Mouse (Mus musculus) liver, embryonic 15.5 days (tissue): Measurements from ENCODE around the gene Gm853. TPM values are rescaled to one million over a fixed set of nuclear protein-coding genes. Genes with fewer than 3 reads are reported as not detected.

Experiments
- ATAC-seq: fragments of 200-750 bp; cut with Nextera tagmentation; 2 replicates; pipeline ENCODE4 v1.8.0; 2017; ENCODE audit warnings: moderate number of reproducible peaks, mild to moderate bottlenecking, moderate library complexity; ENCODE audit not compliant: insufficient read depth
- H3K27ac ChIP-seq: fragments of 300-500 bp; sonication (generic); replicated peaks from 2 replicates; pipeline ENCODE4 v1.5.1; 2015; ENCODE audit warnings: mild to moderate bottlenecking, inconsistent platforms
- H3K27me3 ChIP-seq: fragments of 300-500 bp; sonication (generic); 2 replicates; pipeline ENCODE4 v1.6.1; 2015; ENCODE audit warnings: mild to moderate bottlenecking, inconsistent platforms
- H3K36me3 ChIP-seq: fragments of 300-500 bp; sonication (generic); replicated peaks from 2 replicates; pipeline ENCODE4 v1.6.1; 2015; ENCODE audit warnings: moderate library complexity, mild to moderate bottlenecking, inconsistent platforms
- H3K4me1 ChIP-seq: fragments of 300-500 bp; sonication (generic); replicated peaks from 2 replicates; pipeline ENCODE4 v1.6.1; 2015; ENCODE audit warnings: inconsistent platforms
- H3K4me2 ChIP-seq: fragments of 300-500 bp; sonication (generic); 2 replicates; pipeline ENCODE4 v1.6.1; 2015; ENCODE audit warnings: moderate library complexity, mild to moderate bottlenecking, inconsistent platforms
- H3K4me3 ChIP-seq: fragments of 300-500 bp; sonication (generic); replicated peaks from 2 replicates; pipeline ENCODE4 v1.5.1; 2015; ENCODE audit warnings: mild to moderate bottlenecking, inconsistent platforms
- H3K9ac ChIP-seq: fragments of 300-500 bp; sonication (generic); 2 replicates; pipeline ENCODE4 v1.6.1; 2015; ENCODE audit warnings: moderate library complexity, mild to moderate bottlenecking, inconsistent platforms
- H3K9me3 ChIP-seq: fragments of 300-500 bp; sonication (generic); replicated peaks from 2 replicates; pipeline ENCODE4 v1.6.1; 2016; ENCODE audit warnings: inconsistent platforms
- WGBS: fragments of 180-500 bp; shearing (Covaris S2); methylation state at CpG from one replicate; pipeline ENCODE4 v1.1.7; 2015; ENCODE audit warnings: mixed read lengths; ENCODE audit not compliant: insufficient replicate concordance; 5-methylcytosine and 5-hydroxymethylcytosine counted together
- polyA plus RNA-seq: library from polyadenylated mRNA; unstranded; fragments of >200 nt; fragmentation: Nextera tagmentation; extraction: Ambion mirVana; gene quantifications from 2 replicates; pipeline ENCODE4 v1.2.1, GENCODE M21; 2015

Gm853 gene
- polyA plus RNA-seq, 1 experiment from 2014 or later = not detected

DNA sequence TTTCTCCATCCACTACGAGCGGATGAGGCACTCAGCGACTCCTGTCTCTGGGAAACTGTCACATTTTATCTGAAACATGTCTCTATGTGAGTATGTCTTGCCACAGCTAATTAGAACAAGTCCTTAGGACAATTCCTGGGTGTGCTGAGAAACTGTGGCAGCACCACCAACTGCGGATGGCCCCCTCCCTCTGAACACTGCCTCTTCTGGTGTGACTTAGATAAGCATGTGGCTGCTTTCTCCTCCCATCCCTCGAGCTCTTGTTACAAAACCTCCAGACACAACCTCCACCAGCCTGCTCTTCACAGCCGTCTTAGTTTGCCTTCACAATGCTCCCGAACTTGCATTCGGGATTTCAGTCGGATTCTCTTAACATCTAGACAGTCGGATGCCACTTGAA lies 8.3 kb downstream of the Gm853 start:
- H3K4me1 ChIP-seq = peaks cover 44% of the 10 kb centered on the region
- ATAC-seq = peak; percentile 72
- H3K9me3 ChIP-seq = no peaks in the 10 kb centered on the region
- peak overlapping the region; percentile 39 for H3K4me2 ChIP-seq
- peak overlapping the region; percentile 68 for H3K27ac ChIP-seq
- 45% methylated on average over 10 of the region's 10 CpGs for WGBS
- H3K27me3 ChIP-seq = 0 out of 2 replicates have a peak, but pooled peaks cover under 1% of the 10 kb centered on the region
- H3K36me3 ChIP-seq = no peaks in the 10 kb centered on the region
- H3K9ac ChIP-seq = no peak overlapping the region
- H3K4me3 ChIP-seq = no peak overlapping the region

- H3K27ac ChIP-seq = peak overlapping the region; percentile 68
- no peaks in the 10 kb centered on the region for H3K36me3 ChIP-seq
- ATAC-seq = peak; percentile 43; the same call in 1 of the 2 replicates
- peaks cover 44% of the 10 kb centered on the region for H3K4me1 ChIP-seq
- no peaks in the 10 kb centered on the region for H3K9me3 ChIP-seq
- 52% methylated on average over 4 of the region's 4 CpGs for WGBS
- H3K4me2 ChIP-seq = peak overlapping the region; percentile 39; the same call in 1 of the 2 replicates
- H3K27me3 ChIP-seq = no peaks in the 10 kb centered on the region
- H3K4me3 ChIP-seq = no peak overlapping the region
- H3K9ac ChIP-seq = no peak overlapping the region
Measured at GRCm38 (mm10) chr4:130213197-130213596, 9.0 kb downstream of the Gm853 start.

DNA sequence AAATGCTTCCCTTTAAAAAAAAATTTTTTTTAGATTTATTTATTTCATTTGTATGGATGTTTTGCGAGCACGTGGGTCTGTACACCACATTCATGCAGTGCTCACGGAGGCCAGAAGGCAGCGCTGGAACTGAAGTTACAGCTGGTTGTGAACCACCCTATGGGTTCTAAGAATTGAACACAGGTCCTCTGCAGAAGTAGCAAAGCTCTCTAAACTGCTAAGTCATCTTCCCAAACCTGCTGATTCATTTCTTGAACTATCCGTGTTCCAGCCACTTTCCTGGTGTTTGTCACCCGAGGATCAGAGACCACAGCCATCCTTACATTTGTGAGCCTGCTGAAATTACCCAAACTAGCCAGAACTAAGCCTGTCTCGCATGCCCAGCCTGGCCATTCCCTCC lies 9.8 kb downstream of the Gm853 start:
- Histone ChIP-seq H3K4me1 (peaks cover 44% of the 10 kb centered on the region), H3K27me3 (no peaks in the 10 kb centered on the region), H3K4me3 (no peak overlapping the region), H3K27ac (peak overlapping the region; percentile 42), H3K4me2 (no peak overlapping the region), H3K36me3 (no peaks in the 10 kb centered on the region), H3K9ac (no peak overlapping the region), H3K9me3 (no peaks in the 10 kb centered on the region)
- ATAC-seq = no peak
- 56% methylated on average over 7 of the region's 7 CpGs for WGBS

GRCm38 (mm10) chr4:130211870-130212269 lies 10.3 kb downstream of the Gm853 start:
- Histone ChIP-seq H3K4me3 (no peak overlapping the region), H3K9me3 (no peaks in the 10 kb centered on the region), H3K27ac (peak overlapping the region; percentile 31), H3K36me3 (no peaks in the 10 kb centered on the region), H3K27me3 (no peaks in the 10 kb centered on the region), H3K4me2 (no peak overlapping the region), H3K4me1 (peaks cover 44% of the 10 kb centered on the region), H3K9ac (no peak overlapping the region)
- WGBS = 53% methylated on average over 2 of the region's 2 CpGs
- no peak; the same call in 1 of the 2 replicates for ATAC-seq

DNA sequence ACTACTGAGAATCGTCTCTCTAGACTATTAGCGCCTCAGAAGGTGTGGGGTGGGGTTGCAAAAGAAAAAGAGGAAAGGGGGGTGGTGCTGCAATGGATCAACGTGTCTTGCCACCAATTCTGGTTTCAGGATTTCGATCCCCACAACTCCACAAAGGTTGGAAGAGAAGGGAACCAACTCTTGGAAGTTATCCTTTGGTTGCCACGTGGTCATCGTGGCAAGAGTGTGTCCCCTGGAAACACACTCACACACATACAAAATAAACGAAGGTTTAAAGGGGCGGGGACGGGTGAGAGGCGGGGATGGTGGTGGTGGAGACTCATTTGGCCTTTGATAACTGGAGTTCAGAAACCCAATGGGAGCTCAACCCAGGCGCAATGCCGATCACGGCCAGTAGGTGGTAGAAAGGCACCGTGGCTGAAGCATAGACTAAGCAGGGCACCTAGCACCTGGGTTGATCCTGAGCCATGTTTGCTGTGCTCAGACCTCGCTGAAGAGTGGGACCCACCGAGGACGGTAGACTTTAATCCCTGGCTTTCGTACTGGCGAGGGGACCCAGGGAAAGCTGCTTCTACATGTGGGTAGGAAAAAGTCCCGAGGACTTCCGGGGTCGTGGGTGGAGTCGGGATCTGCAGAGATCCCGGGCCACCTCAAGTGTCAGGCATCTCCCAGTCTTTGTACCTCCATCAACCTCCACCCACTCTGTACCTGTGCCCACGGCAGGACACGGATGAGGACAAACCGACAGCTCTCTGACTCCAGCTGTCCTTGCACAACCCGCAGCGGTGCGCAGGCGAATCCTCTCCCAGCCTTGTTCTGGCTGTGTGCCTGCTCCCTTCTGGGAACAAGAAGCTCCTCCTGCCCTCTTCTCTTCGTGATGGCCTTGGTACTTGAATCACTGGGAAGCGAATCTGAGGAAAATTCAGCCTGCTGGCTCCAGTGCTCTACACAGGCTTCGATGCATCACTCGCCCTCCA lies 23.2 kb downstream of the Gm853 start:
- Histone ChIP-seq H3K4me2 (peak overlapping the region; percentile 50), H3K4me1 (peaks cover 9% of the 10 kb centered on the region), H3K9me3 (no peaks in the 10 kb centered on the region), H3K36me3 (no peaks in the 10 kb centered on the region), H3K4me3 (peak overlapping the region; percentile 25), H3K27ac (no peak overlapping the region), H3K27me3 (peaks cover 59% of the 10 kb centered on the region), H3K9ac (no peak overlapping the region)
- WGBS = 14% methylated on average over 35 of the region's 35 CpGs
- ATAC-seq = peak; percentile 62

- Histone ChIP-seq H3K9ac (no peak overlapping the region), H3K4me2 (no peak overlapping the region), H3K27ac (no peak overlapping the region), H3K4me1 (peaks cover 9% of the 10 kb centered on the region), H3K27me3 (peaks cover 79% of the 10 kb centered on the region), H3K36me3 (no peaks in the 10 kb centered on the region), H3K4me3 (no peak overlapping the region), H3K9me3 (no peaks in the 10 kb centered on the region)
- 42% methylated on average over 8 of the region's 8 CpGs for WGBS
- no peak for ATAC-seq
Measured at GRCm38 (mm10) chr4:130196542-130196941, 25.7 kb downstream of the Gm853 start.

DNA sequence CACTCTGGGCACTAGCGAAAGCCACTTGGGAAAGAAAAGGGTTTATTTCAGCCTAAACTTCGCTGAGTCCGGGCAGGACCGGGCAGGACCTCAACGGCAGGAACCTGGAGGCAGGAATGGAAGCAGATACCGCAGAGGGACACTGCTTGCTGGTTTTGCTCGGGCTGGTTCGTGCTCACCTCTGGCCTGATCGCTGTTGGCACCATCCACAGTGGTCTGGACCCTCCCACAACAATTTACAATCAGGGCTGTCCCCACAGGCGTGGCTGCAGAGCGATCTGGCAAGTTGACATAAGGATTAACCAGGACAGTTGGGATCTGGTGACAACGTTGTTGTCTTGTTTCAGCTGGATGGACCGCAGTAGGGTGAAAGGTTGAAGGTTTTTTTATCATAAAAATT lies 26.3 kb downstream of the Gm853 start:
- Histone ChIP-seq H3K36me3 (no peaks in the 10 kb centered on the region), H3K4me1 (peaks cover 9% of the 10 kb centered on the region), H3K9ac (no peak overlapping the region), H3K9me3 (no peaks in the 10 kb centered on the region), H3K27me3 (peaks cover 80% of the 10 kb centered on the region), H3K4me3 (no peak overlapping the region), H3K4me2 (no peak overlapping the region), H3K27ac (no peak overlapping the region)
- WGBS = 57% methylated on average over 13 of the region's 13 CpGs
- no peak for ATAC-seq

DNA sequence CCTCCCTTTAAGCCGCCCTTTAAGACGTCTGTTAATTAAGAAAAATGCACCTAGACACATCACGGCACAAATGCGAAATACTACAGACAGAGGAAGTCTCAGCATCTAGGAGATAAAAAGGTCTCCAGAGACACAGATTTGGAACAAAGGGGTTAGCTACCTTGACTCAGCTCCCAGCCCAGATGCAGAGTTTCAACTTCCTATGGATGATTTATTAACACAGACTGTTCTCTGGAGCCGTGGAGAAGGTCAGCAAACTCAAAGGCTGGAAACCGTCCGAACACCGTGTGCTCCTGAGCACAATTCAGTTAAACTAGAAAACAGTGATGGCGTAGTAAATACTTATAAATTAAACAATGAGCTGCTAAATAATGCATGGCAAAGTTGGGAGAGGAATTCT lies 29.9 kb downstream of the Gm853 start:
- no peaks in the 10 kb centered on the region for H3K9me3 ChIP-seq
- no peak overlapping the region for H3K4me2 ChIP-seq
- no peak for ATAC-seq
- H3K9ac ChIP-seq = no peak overlapping the region
- H3K4me3 ChIP-seq = no peak overlapping the region
- 27% methylated on average over 9 of the region's 9 CpGs for WGBS
- H3K27ac ChIP-seq = no peak overlapping the region
- peaks cover 72% of the 10 kb centered on the region for H3K27me3 ChIP-seq
- H3K4me1 ChIP-seq = peaks cover 3% of the 10 kb centered on the region
- H3K36me3 ChIP-seq = no peaks in the 10 kb centered on the region

DNA sequence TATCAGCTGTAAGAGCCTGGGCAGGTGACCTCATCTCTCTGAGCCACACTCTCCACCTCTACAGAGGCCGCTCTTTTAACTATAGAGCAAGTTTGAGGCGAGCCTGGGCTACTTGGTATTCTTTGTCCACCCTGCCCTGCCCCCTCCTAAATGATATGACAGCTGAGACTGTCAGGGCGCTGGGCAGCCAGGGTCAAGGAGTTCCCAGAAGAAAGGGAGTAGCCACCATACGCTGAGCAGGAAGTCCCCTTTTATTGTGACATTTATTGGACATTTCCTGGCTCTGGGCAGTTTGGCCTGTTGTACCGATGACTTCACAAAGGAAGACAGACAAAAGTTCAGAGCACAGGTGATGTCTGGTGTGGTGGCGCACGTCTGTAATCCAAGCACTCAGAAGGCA lies 32.6 kb downstream of the Gm853 start:
- no peak for ATAC-seq
- WGBS = 48% methylated on average over 7 of the region's 7 CpGs
- Histone ChIP-seq H3K9ac (no peak overlapping the region), H3K4me3 (no peak overlapping the region), H3K4me1 (peaks cover 3% of the 10 kb centered on the region), H3K27ac (no peak overlapping the region), H3K9me3 (no peaks in the 10 kb centered on the region), H3K36me3 (no peaks in the 10 kb centered on the region), H3K27me3 (peaks cover 61% of the 10 kb centered on the region), H3K4me2 (no peak overlapping the region)

GRCm38 (mm10) chr4:130188806-130189297 lies 33.3 kb downstream of the Gm853 start:
- peak overlapping the region; percentile 26; the same call in 1 of the 2 replicates for H3K4me2 ChIP-seq
- 2% methylated on average over 13 of the region's 13 CpGs for WGBS

DNA sequence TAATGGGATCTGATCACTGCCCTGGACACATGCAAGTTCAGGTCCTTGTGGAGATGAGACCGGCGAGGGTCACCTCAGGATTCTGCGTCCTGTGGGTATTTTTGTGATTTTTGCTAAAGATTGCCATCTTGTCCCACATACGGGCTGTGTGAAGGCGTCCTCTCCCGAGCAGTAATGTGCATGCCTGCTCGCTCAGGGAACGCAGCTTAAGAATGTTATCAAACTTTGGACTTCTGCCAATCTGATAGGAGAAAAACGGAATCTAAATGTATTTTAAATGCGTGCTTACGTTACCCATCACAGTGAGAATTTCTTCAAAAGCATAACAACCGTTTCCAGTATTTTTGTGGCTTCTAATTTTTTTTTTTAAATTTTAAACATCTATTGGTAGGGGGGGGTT lies 35.3 kb downstream of the Gm853 start:
- H3K9me3 ChIP-seq = no peaks in the 10 kb centered on the region
- peaks cover 41% of the 10 kb centered on the region for H3K27me3 ChIP-seq
- H3K9ac ChIP-seq = no peak overlapping the region
- no peaks in the 10 kb centered on the region for H3K36me3 ChIP-seq
- no peak for ATAC-seq
- H3K4me2 ChIP-seq = no peak overlapping the region
- peaks cover 3% of the 10 kb centered on the region for H3K4me1 ChIP-seq
- no peak overlapping the region for H3K4me3 ChIP-seq
- no peak overlapping the region for H3K27ac ChIP-seq
- 60% methylated on average over 12 of the region's 12 CpGs for WGBS

More at GRCm38 (mm10) chr4:130188806-130189297, 33.3 kb downstream of the Gm853 start:
- Histone ChIP-seq H3K36me3 (no peaks in the 10 kb centered on the region), H3K9ac (no peak overlapping the region), H3K27me3 (peaks cover 54% of the 10 kb centered on the region), H3K9me3 (no peaks in the 10 kb centered on the region), H3K27ac (no peak overlapping the region), H3K4me1 (peaks cover 3% of the 10 kb centered on the region), H3K4me3 (no peak overlapping the region)
- ATAC-seq = no peak
